Mouse (Mus musculus) hindbrain, embryonic 15.5 days (tissue): ENCODE measurements around the gene A3galt2. TPM values are rescaled to one million over a fixed set of nuclear protein-coding genes. Genes with fewer than 3 reads are reported as not detected.
A peak's percentile ranks its signal among the peaks of the same experiment; 100 is the strongest.

Source experiments
- ATAC-seq: fragments of 200-750 bp; cut with Nextera tagmentation; 2 replicates; pipeline ENCODE4 v1.8.0; 2017; ENCODE audit warnings: low read depth, moderate number of reproducible peaks, moderate TSS enrichment; ENCODE audit not compliant: low FRiP score
- H3K27ac ChIP-seq: fragments of 300-500 bp; sonication (generic); replicated peaks from 2 replicates; pipeline ENCODE4 v1.5.1; 2015; ENCODE audit warnings: mild to moderate bottlenecking, inconsistent platforms
- H3K27me3 ChIP-seq: fragments of 300-500 bp; sonication (generic); 2 replicates; pipeline ENCODE4 v1.6.1; 2015; ENCODE audit warnings: control low read depth, inconsistent platforms
- H3K36me3 ChIP-seq: fragments of 300-500 bp; sonication (generic); 2 replicates; pipeline ENCODE4 v1.6.1; 2015; ENCODE audit warnings: control low read depth, inconsistent platforms
- H3K4me1 ChIP-seq: fragments of 300-500 bp; sonication (generic); replicated peaks from 2 replicates; pipeline ENCODE4 v1.6.1; 2015; ENCODE audit warnings: control low read depth, inconsistent platforms
- H3K4me2 ChIP-seq: fragments of 300-500 bp; sonication (generic); 2 replicates; pipeline ENCODE4 v1.6.1; 2015; ENCODE audit warnings: moderate library complexity, mild to moderate bottlenecking, inconsistent platforms
- H3K4me3 ChIP-seq: fragments of 300-500 bp; sonication (generic); 2 replicates; pipeline ENCODE4 v1.5.1; 2015; ENCODE audit warnings: mild to moderate bottlenecking, inconsistent platforms
- H3K9ac ChIP-seq: fragments of 300-500 bp; sonication (generic); 2 replicates; pipeline ENCODE4 v1.6.1; 2015; ENCODE audit warnings: inconsistent platforms
- H3K9me3 ChIP-seq: fragments of 300-500 bp; sonication (generic); 2 replicates; pipeline ENCODE4 v1.6.1; 2016; ENCODE audit warnings: control low read depth, inconsistent platforms
- WGBS: fragments of 180-500 bp; shearing (Covaris S2); methylation state at CpG from one replicate; pipeline ENCODE4 v1.1.7; 2015; 5-methylcytosine and 5-hydroxymethylcytosine counted together
- polyA plus RNA-seq: library from polyadenylated mRNA; unstranded; fragments of >200 nt; fragmentation: Nextera tagmentation; extraction: Ambion mirVana; gene quantifications from 2 replicates; pipeline ENCODE4 v1.2.1, GENCODE M21; 2015

A3galt2 gene
- polyA plus RNA-seq, 1 experiment from 2014 or later, result 0.18 TPM

DNA sequence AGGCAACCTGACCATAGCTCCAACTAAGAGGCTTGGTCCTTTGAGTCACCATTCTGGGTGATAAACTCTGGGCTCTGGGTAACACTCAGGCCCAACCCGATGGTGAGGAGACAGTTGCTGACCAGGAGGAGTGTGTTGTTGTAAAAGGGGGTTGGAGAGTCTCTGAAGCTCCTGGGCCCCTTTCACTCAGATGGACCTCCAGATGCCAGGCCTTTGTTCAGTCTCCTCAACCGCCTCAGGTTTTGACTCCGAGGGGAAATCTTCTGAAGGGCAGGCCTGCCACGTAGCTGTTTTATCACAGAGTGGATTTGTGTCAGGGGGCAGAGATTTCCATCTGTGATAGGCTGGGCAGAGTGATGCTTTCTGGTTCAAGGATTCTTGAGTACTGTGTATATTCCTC lies 38.9 kb upstream of the A3galt2 start:
- Histone ChIP-seq H3K4me3 (no peak overlapping the region), H3K4me2 (peak overlapping the region; percentile 38), H3K27me3 (no peaks in the 10 kb centered on the region), H3K9ac (0 out of 2 replicates have a peak overlapping the region, but pooled peaks have one; percentile 11), H3K27ac (peak overlapping the region; percentile 89), H3K4me1 (peaks cover 68% of the 10 kb centered on the region), H3K36me3 (0 out of 2 replicates have a peak, but pooled peaks cover 2% of the 10 kb centered on the region), H3K9me3 (no peaks in the 10 kb centered on the region)
- WGBS, result 8% methylated on average over 4 of the region's 4 CpGs
- ATAC-seq, result no peak

DNA sequence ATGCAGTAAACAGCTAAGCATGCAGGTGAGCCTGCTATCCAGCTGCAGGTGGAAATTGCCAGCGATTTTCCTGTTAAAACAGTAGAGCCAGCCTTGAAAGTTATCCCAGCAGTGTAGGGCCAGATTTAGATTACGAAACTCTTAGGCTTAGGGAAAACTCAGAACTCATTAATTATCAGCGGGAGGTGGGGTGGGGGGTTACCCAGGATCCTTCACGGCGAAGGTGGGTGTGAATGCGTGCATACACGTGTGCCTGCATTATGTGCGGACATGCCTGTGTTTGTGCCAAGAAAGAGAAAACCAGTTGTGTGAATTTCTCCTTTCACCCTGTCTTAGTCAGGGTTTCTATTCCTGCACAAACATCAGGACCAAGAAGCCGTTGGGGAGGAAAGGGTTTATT lies 38.4 kb upstream of the A3galt2 start:
- H3K4me3 ChIP-seq, result no peak overlapping the region
- WGBS, result 28% methylated on average over 9 of the region's 9 CpGs
- no peak overlapping the region for H3K4me2 ChIP-seq
- H3K9ac ChIP-seq, result no peak overlapping the region
- H3K36me3 ChIP-seq, result 0 out of 2 replicates have a peak, but pooled peaks cover 2% of the 10 kb centered on the region
- H3K27ac ChIP-seq, result peak overlapping the region; percentile 89
- no peaks in the 10 kb centered on the region for H3K27me3 ChIP-seq
- ATAC-seq, result no peak
- H3K9me3 ChIP-seq, result no peaks in the 10 kb centered on the region
- peaks cover 69% of the 10 kb centered on the region for H3K4me1 ChIP-seq

DNA sequence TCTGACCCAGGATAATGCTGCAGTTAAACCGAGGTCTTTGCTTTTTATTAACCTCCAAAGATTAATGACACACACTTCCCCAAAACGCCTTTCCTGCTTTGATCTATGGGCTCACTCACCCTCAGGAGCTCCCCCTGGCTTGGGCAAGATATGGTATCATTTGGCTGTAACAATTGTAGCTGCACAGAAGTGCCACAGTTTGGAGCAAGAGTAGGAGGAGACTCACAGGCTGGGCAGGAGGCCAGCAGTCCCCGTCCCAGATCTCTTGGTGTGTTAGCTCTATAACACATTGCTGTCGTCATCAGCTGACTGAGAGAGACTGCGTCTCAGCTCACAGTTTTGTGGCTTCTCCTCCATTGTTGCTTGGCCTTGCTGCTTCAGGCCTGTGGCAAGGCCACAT lies 35.1 kb upstream of the A3galt2 start:
- Histone ChIP-seq H3K36me3 (no peaks in the 10 kb centered on the region), H3K4me2 (no peak overlapping the region), H3K4me1 (peaks cover 66% of the 10 kb centered on the region), H3K4me3 (no peak overlapping the region), H3K9ac (no peak overlapping the region), H3K9me3 (no peaks in the 10 kb centered on the region), H3K27ac (peak overlapping the region; percentile 28; the same call in 1 of the 2 replicates), H3K27me3 (no peaks in the 10 kb centered on the region)
- 12% methylated on average over 5 of the region's 5 CpGs for WGBS
- no peak for ATAC-seq

DNA sequence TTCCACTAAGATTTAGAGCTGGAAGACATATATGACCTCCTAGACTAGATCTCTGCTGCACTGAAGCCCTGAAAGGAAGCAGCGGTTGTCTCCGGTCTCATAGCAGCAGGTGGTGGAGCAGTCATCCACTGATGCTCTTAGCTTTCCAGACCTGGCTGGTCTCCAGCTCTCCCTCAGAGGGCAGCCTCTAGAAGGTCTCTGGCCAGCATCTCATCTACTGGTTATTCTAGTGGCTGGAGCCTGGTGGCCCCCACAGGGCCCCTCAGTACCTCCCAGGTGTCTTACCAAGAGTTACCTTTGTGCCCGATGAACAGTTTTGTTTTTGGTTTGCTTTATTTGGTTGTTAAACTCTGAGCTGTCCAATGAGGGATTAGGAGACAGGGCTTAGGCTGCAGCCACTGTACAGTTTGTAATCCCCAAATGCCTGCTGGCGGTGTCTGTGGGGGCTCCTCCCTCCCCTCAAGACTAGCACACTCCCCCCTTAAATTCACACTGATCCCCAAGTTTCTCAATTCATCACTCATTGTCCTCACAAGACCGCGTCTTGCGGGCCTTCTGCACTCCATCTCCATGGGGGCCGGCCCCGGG lies 34.0 kb upstream of the A3galt2 start:
- H3K9me3 ChIP-seq, result no peaks in the 10 kb centered on the region
- WGBS, result 54% methylated on average over 9 of the region's 9 CpGs
- H3K4me2 ChIP-seq, result no peak overlapping the region
- peaks cover 56% of the 10 kb centered on the region for H3K4me1 ChIP-seq
- no peaks in the 10 kb centered on the region for H3K27me3 ChIP-seq
- H3K36me3 ChIP-seq, result no peaks in the 10 kb centered on the region
- 0 out of 2 replicates have a peak, but pooled peaks have one; percentile 24 for ATAC-seq
- no peak overlapping the region for H3K4me3 ChIP-seq
- no peak overlapping the region for H3K9ac ChIP-seq
- H3K27ac ChIP-seq, result no peak overlapping the region

DNA sequence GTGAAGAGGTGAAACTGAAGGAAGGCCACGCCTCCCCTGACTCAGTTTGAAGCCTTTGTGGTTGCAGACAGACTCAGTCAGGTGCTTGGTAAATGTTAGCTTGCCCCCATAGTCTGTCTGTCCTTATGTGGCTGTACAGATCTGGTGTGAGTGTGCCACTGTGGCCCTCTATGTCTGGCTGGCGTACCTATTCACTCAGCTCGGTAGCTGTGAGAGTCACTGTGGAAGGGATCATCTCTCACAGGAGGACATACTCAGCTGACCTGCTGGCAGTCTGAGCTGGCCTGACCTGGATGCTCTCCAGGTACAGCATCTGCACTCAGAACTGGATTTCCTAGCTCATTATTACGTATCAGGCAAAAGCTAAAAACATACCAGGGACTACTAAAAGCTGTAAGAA lies 33.4 kb upstream of the A3galt2 start:
- ATAC-seq, result no peak
- Histone ChIP-seq H3K9ac (no peak overlapping the region), H3K4me2 (no peak overlapping the region), H3K4me3 (no peak overlapping the region), H3K9me3 (no peaks in the 10 kb centered on the region), H3K36me3 (no peaks in the 10 kb centered on the region), H3K4me1 (peaks cover 55% of the 10 kb centered on the region), H3K27ac (no peak overlapping the region), H3K27me3 (no peaks in the 10 kb centered on the region)
- 75% methylated on average over 4 of the region's 4 CpGs for WGBS

DNA sequence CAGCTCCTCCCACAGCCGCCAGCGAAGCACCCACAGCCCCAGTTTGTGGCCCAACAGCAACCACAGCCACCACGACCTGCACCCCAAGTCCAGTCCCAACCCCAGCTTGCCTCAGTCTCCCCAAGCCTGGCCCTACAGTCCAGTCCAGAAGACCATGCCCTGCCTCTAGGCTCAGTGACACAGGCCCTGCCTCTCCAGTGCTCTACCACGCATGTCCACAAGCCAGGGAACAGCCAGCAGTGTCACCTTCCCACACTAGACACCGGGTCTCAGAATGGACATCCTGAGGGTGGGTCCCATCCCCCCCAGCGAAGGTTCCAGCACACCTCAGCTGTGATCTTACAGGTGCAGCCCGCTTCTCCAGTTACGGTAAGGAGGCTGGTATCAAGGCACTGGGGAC lies 32.2 kb upstream of the A3galt2 start:
- Histone ChIP-seq H3K4me3 (no peak overlapping the region), H3K27me3 (no peaks in the 10 kb centered on the region), H3K9ac (no peak overlapping the region), H3K4me1 (peaks cover 50% of the 10 kb centered on the region), H3K27ac (no peak overlapping the region), H3K4me2 (no peak overlapping the region), H3K36me3 (no peaks in the 10 kb centered on the region), H3K9me3 (no peaks in the 10 kb centered on the region)
- no peak for ATAC-seq
- WGBS, result 88% methylated on average over 8 of the region's 8 CpGs

DNA sequence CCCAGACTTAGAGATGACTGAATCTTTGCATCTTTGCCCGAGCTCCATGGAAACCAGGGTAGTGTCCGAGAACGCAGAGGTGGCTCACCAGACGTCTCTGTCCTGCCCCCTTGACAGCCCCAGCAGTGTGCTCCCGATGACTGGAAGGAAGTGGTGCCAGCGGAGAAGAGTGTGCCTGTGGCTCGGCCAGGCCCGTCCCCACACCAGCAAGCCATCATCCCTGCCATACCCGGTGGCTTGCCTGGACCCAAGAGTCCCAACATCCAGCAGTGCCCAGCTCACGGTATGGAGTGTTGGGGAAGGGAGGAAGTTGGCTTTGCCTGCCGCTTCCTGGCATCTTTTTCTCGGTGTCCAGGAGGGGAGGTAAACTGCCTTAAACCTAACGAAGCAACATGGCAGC lies 31.7 kb upstream of the A3galt2 start:
- no peak overlapping the region for H3K9ac ChIP-seq
- 72% methylated on average over 13 of the region's 13 CpGs for WGBS
- no peaks in the 10 kb centered on the region for H3K27me3 ChIP-seq
- peaks cover 50% of the 10 kb centered on the region for H3K4me1 ChIP-seq
- H3K36me3 ChIP-seq, result no peaks in the 10 kb centered on the region
- H3K4me3 ChIP-seq, result no peak overlapping the region
- ATAC-seq, result no peak
- H3K9me3 ChIP-seq, result no peaks in the 10 kb centered on the region
- H3K4me2 ChIP-seq, result no peak overlapping the region
- no peak overlapping the region for H3K27ac ChIP-seq

DNA sequence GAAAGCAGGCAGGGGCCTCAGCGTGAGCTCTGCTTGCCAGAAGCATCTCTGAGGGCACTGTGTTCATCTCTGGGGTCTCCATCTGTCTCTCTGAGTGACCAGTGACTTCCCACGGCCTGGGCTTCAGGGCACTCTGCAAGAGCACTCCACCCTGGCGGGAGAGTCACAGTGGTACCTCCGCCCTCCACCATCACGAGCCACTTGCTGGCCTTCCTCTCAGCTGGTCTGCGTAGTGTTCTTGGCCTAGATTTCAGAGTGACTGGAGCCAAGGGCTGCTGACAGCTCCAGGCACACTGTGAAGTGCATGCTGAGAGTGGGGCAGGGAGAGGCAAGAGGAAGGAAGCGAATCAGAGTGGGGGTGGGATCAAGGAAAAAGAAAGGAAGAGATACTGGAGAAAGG lies 31.1 kb upstream of the A3galt2 start:
- H3K4me1 ChIP-seq, result peaks cover 56% of the 10 kb centered on the region
- ATAC-seq, result no peak
- H3K4me2 ChIP-seq, result no peak overlapping the region
- H3K4me3 ChIP-seq, result no peak overlapping the region
- H3K27me3 ChIP-seq, result no peaks in the 10 kb centered on the region
- H3K27ac ChIP-seq, result no peak overlapping the region; the same call in 1 of the 2 replicates
- no peaks in the 10 kb centered on the region for H3K9me3 ChIP-seq
- no peaks in the 10 kb centered on the region for H3K36me3 ChIP-seq
- H3K9ac ChIP-seq, result no peak overlapping the region
- WGBS, result 58% methylated on average over 7 of the region's 7 CpGs

DNA sequence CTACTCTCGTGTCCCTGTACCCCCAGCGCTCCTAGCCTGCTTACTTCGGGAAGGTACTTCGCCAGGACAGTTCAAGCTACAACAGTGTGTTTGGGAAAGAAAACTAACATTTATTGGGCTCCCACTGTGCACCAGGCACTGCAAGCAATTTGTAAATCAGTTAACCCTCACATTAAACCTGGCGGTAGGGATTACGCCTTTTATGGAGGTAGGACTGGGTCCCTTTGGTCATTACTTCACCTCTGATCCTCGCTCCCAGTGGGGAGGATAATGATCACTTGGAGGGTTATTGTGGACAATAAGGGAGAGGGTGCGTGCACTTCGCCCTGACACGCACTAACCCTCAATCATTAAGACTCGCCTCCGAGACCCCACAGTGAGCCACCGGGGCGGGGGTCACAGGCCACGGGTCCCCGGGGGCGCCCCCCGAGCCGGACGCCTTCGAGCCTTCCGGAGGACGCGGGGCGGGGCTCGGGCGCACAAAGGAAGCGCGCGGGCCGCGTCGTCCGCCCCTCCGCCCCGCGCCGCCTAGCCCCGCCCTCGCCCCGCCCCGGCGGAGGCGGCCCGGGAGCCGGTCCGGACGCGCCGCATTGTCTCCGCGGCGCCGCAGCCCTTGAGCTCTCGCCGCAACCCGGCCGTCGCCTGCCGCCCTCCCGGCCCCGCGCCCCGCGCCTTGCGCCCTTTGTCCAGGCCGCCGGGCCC lies 28.0 kb upstream of the A3galt2 start:
- Histone ChIP-seq H3K4me2 (peak overlapping the region; percentile 87), H3K4me1 (peaks cover 57% of the 10 kb centered on the region), H3K4me3 (peak overlapping the region; percentile 94), H3K27me3 (no peaks in the 10 kb centered on the region), H3K27ac (peak overlapping the region; percentile 96), H3K9ac (peak overlapping the region; percentile 99), H3K9me3 (no peaks in the 10 kb centered on the region), H3K36me3 (peaks cover 5% of the 10 kb centered on the region; the same call in 1 of the 2 replicates)
- ATAC-seq, result peak; percentile 89
- 4% methylated on average over 42 of the region's 68 CpGs for WGBS

DNA sequence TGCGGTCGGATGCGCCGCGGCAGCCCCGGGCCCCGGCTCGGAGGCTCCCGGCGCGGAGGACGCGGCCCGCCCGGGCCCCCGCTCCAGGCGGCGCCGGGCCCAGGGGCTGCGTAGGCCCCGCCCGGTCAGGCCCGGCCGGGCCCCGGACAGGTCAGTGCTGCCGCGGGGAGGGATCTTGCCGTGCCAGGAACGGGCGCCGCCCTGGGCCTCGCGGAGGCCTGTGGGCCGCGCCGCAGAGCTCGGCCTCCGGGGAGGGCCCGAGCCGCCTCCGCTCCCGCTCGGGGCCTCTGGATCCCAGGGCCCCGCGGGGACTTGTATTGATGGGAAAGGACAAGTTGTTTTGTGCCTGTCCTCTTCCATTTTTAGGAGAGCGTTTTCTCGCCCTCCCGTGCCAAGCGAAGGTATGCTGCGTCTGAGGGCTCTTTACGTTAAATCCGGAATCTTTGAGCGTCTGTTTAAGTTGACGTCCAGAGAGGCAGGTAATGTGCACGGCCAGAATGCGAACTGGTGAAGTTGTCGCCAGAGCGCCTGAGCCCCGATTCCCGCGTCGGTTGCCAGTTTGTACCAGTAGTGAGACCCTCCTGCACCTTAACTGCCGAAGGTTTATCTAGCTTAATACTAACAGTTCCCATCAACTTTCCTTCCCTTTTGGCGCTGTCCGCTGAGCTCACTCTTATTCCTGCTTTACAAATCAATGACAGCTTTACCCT lies 27.3 kb upstream of the A3galt2 start:
- Histone ChIP-seq H3K27ac (peak overlapping the region; percentile 96), H3K9me3 (no peaks in the 10 kb centered on the region), H3K4me1 (peaks cover 62% of the 10 kb centered on the region), H3K36me3 (peaks cover 5% of the 10 kb centered on the region; the same call in 1 of the 2 replicates), H3K4me3 (peak overlapping the region; percentile 94), H3K9ac (peak overlapping the region; percentile 99), H3K4me2 (peak overlapping the region; percentile 87), H3K27me3 (no peaks in the 10 kb centered on the region)
- WGBS, result under 1% methylated on average over 54 of the region's 65 CpGs
- ATAC-seq, result peak; percentile 56

DNA sequence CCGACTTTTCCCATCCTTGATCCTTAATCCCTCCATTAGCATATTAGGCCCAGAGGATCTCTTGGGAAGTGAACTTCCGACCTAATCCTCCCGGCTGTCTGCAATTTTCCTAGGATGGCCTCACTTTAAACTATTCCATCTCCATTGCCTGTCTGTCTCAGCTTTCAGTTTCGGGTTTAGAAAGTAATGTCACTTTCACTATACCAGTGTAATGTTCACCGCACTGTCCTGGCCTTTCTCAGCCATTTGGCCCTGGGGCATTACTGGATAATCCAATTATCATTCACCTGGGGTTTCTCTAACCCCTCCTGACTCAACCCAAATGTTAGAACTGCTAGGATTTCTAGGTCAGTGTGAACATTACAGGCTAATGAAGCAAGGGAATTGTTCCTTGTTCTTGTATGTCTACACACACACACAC lies 26.7 kb upstream of the A3galt2 start:
- Histone ChIP-seq H3K9ac (peak overlapping the region; percentile 99), H3K9me3 (no peaks in the 10 kb centered on the region), H3K36me3 (peaks cover 5% of the 10 kb centered on the region; the same call in 1 of the 2 replicates), H3K27me3 (no peaks in the 10 kb centered on the region), H3K4me2 (peak overlapping the region; percentile 87), H3K4me1 (peaks cover 65% of the 10 kb centered on the region), H3K4me3 (peak overlapping the region; percentile 94), H3K27ac (peak overlapping the region; percentile 96)
- no peak for ATAC-seq
- WGBS, result 1% methylated on average over 5 of the region's 5 CpGs
